Mouse (Mus musculus): ENCODE measurements at regions not wholly inside any gene's neighbourhood (a gene's known extent, or its start where the extent isn't known, plus 50 kb on each side); places are given as distances from the start of the nearest gene placed in this dataset.

- DNase-seq (ENCODE audit: low spot score) = no peak
Measured at GRCm38 (mm10) chrX:139392777-139393176, 59.3 kb downstream of the Trap1a start.

DNA sequence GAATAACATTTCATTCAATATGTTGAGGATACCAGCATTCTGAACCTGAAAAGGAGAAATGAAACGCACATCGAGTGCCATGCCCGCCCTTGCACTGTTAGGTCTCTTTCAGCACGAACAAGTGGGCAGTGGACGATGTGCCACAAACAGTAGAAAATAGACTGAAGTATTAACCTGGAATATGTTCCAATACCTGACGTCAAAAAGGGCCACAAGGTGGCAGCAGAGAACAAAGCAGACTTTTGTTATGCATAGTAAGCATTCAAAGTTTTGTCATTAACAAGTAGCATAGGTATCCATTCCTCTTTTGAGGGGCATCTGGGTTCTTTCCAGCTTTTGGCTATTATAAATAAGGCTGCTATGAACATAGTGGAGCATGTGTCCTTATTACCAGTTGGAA is 63.5 kb upstream of the D330045A20Rik start:
- DNase-seq (ENCODE audit: low spot score) = peak; percentile 40

GRCm38 (mm10) chrX:139419867-139420266 is 60.3 kb upstream of the D330045A20Rik start:
- DNase-seq (ENCODE audit: low spot score) = no peak

DNA sequence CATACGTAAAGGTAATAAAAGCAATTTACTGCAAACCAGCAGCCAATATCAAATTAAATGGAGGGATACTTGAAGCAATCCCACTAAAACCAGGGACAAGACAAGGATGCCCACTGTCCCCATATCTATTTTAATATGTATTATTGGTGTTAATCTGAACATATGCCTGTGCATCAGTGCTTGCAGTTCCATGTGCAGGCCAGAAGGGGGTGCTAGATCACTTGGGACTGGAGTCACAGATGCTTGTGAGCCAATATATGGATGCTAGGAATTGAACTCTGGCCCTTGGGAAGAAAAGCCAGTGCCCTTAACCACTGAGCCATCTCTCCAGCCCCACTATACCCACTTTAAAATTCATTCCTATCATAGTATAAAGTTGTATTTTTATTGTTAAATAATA is 55.9 kb upstream of the D330045A20Rik start:
- DNase-seq (ENCODE audit: low spot score) = peak; percentile 19

Measured in c-Kit-positive CD71-positive TER-119-positive erythroid progenitor cells, embryonic 14.5 days (primary cell).